Comparison of ENCODE assay signal across 10 mouse cellular contexts in the genomic region with DNA sequence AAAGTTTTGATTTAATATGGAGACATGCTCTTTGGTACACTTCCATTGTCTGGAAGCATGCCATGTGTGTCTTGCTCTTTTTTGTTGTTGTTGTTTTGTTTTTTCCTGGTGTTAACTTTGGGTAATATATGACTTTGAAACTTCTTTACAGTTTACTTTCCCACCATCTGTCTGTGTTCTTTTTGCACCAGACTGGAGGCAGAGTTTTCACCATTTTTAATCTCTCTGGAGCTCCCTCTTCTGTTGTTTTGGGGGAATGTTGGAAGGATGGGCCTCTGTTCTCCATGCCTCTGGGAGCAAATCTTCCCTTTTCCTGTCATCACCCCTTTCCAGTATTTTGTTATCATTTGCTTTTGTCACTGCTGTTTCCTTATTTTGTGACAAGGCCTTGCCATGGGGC.
DNase-seq lines count a peak whose midpoint lies in the region; ATAC-seq and TF ChIP-seq lines count a peak whose summit lies in the region.
"Had no signal": no experiment of that assay in that cellular context is flagged by ENCODE, and none has a peak within 500 bp of the region (broad histone marks: within the 10 kb centered on the region; RNA-seq: fewer than 3 reads in every experiment).

No protein-coding gene starts in this region.

- H3K36me3 ChIP-seq in forebrain, embryonic 16.5 days (ENCODE audit: control insufficient read depth, insufficient read depth): no peaks in the 10 kb centered on the region
- H3K36me3 ChIP-seq in forebrain, embryonic 12.5 days (replicated peaks): no peaks in the 10 kb centered on the region
- H3K36me3 ChIP-seq in kidney, embryonic 15.5 days: no peaks in the 10 kb centered on the region
- no peaks in the 10 kb centered on the region for H3K36me3 ChIP-seq in thymus, adult 2 months (ENCODE audit: control insufficient read depth, insufficient read depth, low read length)
- H3K36me3 ChIP-seq in stomach, postnatal 0 days (ENCODE audit: control insufficient read depth, insufficient read depth, low read length): no peaks in the 10 kb centered on the region

- TF ChIP-seq POLR2A in thymus, adult 2 months (IDR thresholded peaks at IDR 0.05; ENCODE audit: control insufficient read depth, extremely low read depth, insufficient read depth, low read length, poor library complexity): no peak

- no peak overlapping the region for H3K4me2 ChIP-seq in forebrain, embryonic 16.5 days (ENCODE audit: low read length)
- H3K4me2 ChIP-seq in forebrain, embryonic 12.5 days: no peak overlapping the region
- H3K4me2 ChIP-seq in kidney, embryonic 15.5 days: no peak overlapping the region
- no peak overlapping the region for H3K4me2 ChIP-seq in stomach, postnatal 0 days (replicated peaks; ENCODE audit: low read depth)

- no peak for TF ChIP-seq EP300 in stomach, postnatal 0 days (optimal IDR thresholded peaks at IDR 0.05)

- peaks cover 5% of the 10 kb centered on the region; the same call in 1 of the 2 replicates for H3K4me1 ChIP-seq in forebrain, embryonic 16.5 days (replicated peaks; ENCODE audit: control insufficient read depth, insufficient read depth, low read length)
- 0 out of 2 replicates have a peak, but pooled peaks cover 4% of the 10 kb centered on the region for H3K4me1 ChIP-seq in forebrain, embryonic 12.5 days
- H3K4me1 ChIP-seq in kidney, embryonic 15.5 days: no peaks in the 10 kb centered on the region
- no peaks in the 10 kb centered on the region for H3K4me1 ChIP-seq in thymus, adult 2 months (replicated peaks; ENCODE audit: control insufficient read depth, insufficient read depth, low read length)
- H3K4me1 ChIP-seq in stomach, postnatal 0 days (replicated peaks; ENCODE audit: control insufficient read depth, insufficient read depth): no peaks in the 10 kb centered on the region

- no peak overlapping the region for H3K27ac ChIP-seq in forebrain, embryonic 16.5 days (ENCODE audit: low read length)
- H3K27ac ChIP-seq in forebrain, embryonic 12.5 days: no peak overlapping the region
- no peak overlapping the region for H3K27ac ChIP-seq in kidney, embryonic 15.5 days
- H3K27ac ChIP-seq in thymus, adult 2 months (ENCODE audit: control insufficient read depth, insufficient read depth, low read length): no peak overlapping the region
- H3K27ac ChIP-seq in stomach, postnatal 0 days (replicated peaks): no peak overlapping the region

- ATAC-seq in forebrain, embryonic 16.5 days: peak; percentile 58
- ATAC-seq in forebrain, embryonic 12.5 days (ENCODE audit: low FRiP score): no peak
- no peak for ATAC-seq in kidney, embryonic 15.5 days (replicated peaks; ENCODE audit: low FRiP score)
- no peak for ATAC-seq in stomach, postnatal 0 days (ENCODE audit: low FRiP score, low TSS enrichment)

- TF ChIP-seq CTCF in thymus, adult 2 months (IDR thresholded peaks at IDR 0.05; ENCODE audit: borderline replicate concordance, control insufficient read depth, extremely low read depth, insufficient read depth, low read length, poor library complexity): no peak
- TF ChIP-seq CTCF in stomach, postnatal 0 days (IDR thresholded peaks at IDR 0.05; ENCODE audit: low read depth): peak; percentile 63

- no peaks in the 10 kb centered on the region for H3K27me3 ChIP-seq in forebrain, embryonic 16.5 days (replicated peaks; ENCODE audit: control insufficient read depth, insufficient read depth, low read length)
- H3K27me3 ChIP-seq in forebrain, embryonic 12.5 days: no peaks in the 10 kb centered on the region
- H3K27me3 ChIP-seq in kidney, embryonic 15.5 days: no peaks in the 10 kb centered on the region
- H3K27me3 ChIP-seq in thymus, adult 2 months (ENCODE audit: control insufficient read depth, insufficient read depth, low read length): no peaks in the 10 kb centered on the region
- H3K27me3 ChIP-seq in stomach, postnatal 0 days (ENCODE audit: control insufficient read depth, insufficient read depth, low read length): no peaks in the 10 kb centered on the region

- no peak overlapping the region for H3K4me3 ChIP-seq in forebrain, embryonic 16.5 days (replicated peaks; ENCODE audit: low read length)
- H3K4me3 ChIP-seq in forebrain, embryonic 12.5 days (replicated peaks): no peak overlapping the region
- H3K4me3 ChIP-seq in kidney, embryonic 15.5 days (replicated peaks): no peak overlapping the region
- no peak overlapping the region for H3K4me3 ChIP-seq in thymus, adult 2 months (ENCODE audit: control insufficient read depth, insufficient read depth, low read length)
- H3K4me3 ChIP-seq in stomach, postnatal 0 days (ENCODE audit: low read depth, low read length): no peak overlapping the region

- H3K9ac ChIP-seq in forebrain, embryonic 16.5 days (replicated peaks; ENCODE audit: low read depth, low read length): no peak overlapping the region
- H3K9ac ChIP-seq in forebrain, embryonic 12.5 days: no peak overlapping the region
- H3K9ac ChIP-seq in kidney, embryonic 15.5 days: no peak overlapping the region
- no peak overlapping the region for H3K9ac ChIP-seq in stomach, postnatal 0 days (ENCODE audit: low read length)

- peak; percentile 1 for DNase-seq in kidney, postnatal 14 days
- peak; percentile 38 for DNase-seq in thymus, adult 2 months
- DNase-seq in thymus, postnatal 0 days (ENCODE audit: low spot score): no peak
- no peak for DNase-seq in stomach, postnatal 0 days (ENCODE audit: low spot score)
- DNase-seq in gastrocnemius, postnatal 10 days: no peak
- DNase-seq: adrenal gland, postnatal 25 days; layer of hippocampus, adult 9-11 months had no signal

- no peaks in the 10 kb centered on the region for H3K9me3 ChIP-seq in forebrain, embryonic 16.5 days (ENCODE audit: control insufficient read depth, low read length)
- H3K9me3 ChIP-seq in forebrain, embryonic 12.5 days: no peaks in the 10 kb centered on the region
- H3K9me3 ChIP-seq in kidney, embryonic 15.5 days (replicated peaks): no peaks in the 10 kb centered on the region
- H3K9me3 ChIP-seq in stomach, postnatal 0 days (ENCODE audit: control insufficient read depth, low read length): no peaks in the 10 kb centered on the region

Comparison
In these comparisons a context has a peak if more than half of its experiments do, and no peak if none do; other contexts are left out.
1. DNase-seq: peak in kidney, postnatal 14 days (single experiment) and thymus, adult 2 months (single experiment); none in thymus, postnatal 0 days (single experiment), stomach, postnatal 0 days (single experiment) and gastrocnemius, postnatal 10 days (single experiment).